Mouse (Mus musculus) layer of hippocampus, postnatal 10 days (tissue): Measurements from ENCODE around the gene Ubac1. TPM values are rescaled to one million over a fixed set of nuclear protein-coding genes. Genes with fewer than 3 reads are reported as not detected.

Source experiments
- DNase-seq, 2 experiments: peaks; one replicate each; pipeline ENCODE4 v3.0.0; 2021; ENCODE audit warnings: low spot score in 2 of 2
- long read RNA-seq: library from polyadenylated mRNA; stranded (forward); transcript quantifications from one replicate; pipeline ENCODE4 v2.0.0, GENCODE M21; 2023
- total RNA-seq, 2 experiments: library from RNA; stranded (reverse); gene quantifications; 2 replicates each; pipeline ENCODE4 v1.2.3; 2021

Ubac1 gene
- total RNA-seq = 10 to 100 TPM; 70.1 to 70.8 TPM
- long read RNA-seq, transcript Ubac1-201 (10 exons, 1,852 nt) = major isoform, 94 of 127 reads
- long read RNA-seq, partial matches to known transcripts = 4 of 127 reads
- long read RNA-seq, other reads (novel, unspliced or antisense) = 29 of 127 reads

DNA sequence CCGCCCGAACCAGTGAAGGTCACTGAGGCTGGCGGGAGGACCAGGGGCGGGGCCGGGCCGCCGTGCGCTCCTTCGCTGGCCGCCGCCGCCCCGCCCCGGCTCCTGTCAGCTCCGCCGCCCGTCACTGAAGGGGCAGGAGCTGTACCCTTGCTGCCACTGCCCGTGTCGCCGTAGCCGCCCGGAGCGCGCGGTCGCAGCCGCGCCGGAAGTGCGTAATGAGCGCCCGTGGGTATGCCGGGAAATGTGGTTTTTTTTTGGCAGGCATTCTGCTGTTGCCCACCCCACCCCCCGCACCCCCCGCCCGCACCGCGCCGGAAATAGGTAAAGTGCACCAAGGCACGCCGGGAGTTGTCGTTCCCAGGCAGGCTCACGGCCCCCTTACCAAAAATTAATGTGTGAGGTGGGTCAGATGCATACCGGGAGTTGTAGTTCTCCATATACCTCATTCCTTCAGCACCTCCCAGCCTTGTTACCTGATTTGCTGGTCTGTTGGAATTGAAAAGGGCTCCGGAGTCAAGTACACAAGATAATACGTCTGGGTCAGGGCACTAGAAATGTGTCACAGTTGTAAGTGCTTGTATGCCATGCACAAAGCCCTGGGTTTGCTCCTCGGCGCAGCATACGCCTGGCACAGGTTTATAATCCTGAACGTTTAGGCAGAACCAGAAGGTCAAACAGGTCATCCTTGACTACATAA lies at the start of gene Ubac1:
Gene Ubac1 (minus strand): TSS at position 187 of the 697 bp plus-strand sequence.
- peak; percentile 85 to 88 for DNase-seq

DNA sequence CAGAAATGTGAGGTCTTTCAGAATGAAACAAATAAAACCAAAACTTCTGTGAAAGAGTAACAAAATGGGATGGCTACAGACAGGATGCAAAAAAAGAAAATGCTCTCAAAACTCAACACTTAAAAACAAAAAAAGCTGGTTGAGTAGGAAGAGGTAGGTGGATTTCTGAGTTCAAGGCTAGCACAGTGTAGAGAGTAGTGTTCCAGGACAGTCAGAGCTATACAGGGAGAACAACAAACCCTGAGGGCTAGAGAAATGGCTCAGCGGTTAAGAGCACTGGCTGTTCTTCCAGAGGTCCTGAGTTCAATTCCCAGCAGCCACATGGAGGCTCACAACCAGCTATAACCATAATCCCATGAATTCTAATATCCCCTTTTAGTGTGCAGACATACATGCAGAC lies 47.0 kb upstream of the Ubac1 start:
- DNase-seq = no peak

DNA sequence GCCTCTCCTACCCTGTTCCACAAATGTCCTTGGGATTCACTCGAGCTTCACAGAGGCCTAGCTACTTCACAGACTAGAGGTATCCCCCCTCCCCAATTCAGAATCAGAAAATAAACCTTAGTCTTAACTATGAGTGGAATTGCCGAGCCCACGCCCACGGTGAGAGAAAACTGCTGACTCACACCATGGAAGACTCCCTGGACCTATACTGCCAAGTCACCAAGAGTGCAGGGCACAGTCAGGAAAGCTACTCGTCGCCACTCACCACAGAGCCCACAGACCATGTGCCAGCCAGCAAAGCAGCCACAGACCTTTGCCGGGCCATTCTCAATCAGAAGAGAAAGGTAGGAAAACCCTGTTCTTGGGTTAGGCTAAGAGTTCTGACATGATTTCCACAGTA lies 46.6 kb upstream of the Ubac1 start:
- no peak for DNase-seq

DNA sequence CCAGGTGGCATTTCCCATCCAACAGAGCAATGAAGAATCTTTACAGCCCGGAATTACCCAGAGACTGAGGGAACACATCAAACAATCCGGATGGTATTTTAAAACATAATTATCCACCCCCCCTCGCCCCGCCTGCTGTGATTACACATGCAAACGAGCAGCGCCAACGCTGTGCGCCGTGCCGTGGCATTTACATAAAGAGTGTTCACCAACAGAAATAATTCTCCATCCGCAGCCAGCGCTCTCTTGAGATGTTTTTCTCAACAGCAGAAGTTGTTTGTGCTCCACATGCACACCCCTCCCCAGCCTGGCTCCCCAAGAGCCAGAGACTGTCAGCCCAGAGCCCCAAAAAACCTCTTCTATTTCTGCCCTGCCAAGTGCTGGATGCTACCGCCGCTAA lies 45.0 kb upstream of the Ubac1 start:
- DNase-seq = peak in 1 of 2 experiments; percentile 54

DNA sequence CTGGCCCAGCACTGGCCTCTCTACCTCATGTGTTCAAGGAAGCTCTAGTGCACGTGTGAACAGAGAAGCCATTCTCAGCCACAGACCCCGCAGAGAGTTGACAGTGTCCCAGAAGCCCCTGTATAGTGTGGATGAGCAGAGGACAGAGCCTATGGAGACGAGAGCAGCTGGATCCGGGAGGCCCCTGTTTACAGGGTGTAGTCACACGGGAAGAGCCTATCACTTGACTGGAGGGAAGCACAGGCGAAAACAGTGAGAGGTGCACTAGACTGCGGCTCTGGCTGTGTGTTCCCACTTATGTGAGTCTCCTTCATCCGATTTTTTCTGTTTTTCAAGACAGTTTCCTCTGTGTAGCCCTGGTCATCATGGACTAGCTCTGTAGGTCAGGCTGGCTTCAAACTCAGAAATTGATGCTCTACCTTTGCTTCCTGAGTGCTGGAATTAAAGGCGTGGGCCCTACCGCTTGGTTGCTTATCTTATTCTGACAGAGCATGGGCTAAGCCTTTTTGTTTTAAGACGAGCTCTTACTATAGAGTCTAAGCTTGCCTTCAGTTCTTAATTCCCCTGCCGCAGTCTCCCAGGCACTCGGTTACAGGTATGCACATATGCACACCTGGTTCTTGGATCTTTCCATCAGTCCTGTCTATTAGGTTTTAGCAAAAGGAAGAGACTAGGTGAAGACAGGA lies 41.3 kb upstream of the Ubac1 start:
- no peak for DNase-seq

DNA sequence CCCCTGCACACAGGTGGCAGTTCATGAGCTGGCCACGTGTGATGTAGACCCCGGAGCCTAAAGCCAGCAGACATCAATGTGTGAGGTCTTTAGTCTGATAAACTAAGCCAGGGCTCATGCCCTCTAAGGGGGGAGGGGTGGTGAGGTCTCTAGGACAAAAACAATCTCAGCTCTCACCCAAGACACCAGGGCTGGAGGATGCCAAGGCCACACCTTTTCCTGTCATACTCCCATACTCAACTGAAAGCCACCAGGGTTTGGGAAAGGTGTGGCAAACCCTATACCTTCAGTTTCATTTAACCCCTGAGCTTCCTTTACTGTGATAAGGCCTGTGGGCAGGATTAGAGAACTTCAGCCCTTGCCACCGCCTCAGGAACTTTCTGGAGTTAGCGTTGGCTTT lies 40.7 kb upstream of the Ubac1 start:
- DNase-seq = no peak

DNA sequence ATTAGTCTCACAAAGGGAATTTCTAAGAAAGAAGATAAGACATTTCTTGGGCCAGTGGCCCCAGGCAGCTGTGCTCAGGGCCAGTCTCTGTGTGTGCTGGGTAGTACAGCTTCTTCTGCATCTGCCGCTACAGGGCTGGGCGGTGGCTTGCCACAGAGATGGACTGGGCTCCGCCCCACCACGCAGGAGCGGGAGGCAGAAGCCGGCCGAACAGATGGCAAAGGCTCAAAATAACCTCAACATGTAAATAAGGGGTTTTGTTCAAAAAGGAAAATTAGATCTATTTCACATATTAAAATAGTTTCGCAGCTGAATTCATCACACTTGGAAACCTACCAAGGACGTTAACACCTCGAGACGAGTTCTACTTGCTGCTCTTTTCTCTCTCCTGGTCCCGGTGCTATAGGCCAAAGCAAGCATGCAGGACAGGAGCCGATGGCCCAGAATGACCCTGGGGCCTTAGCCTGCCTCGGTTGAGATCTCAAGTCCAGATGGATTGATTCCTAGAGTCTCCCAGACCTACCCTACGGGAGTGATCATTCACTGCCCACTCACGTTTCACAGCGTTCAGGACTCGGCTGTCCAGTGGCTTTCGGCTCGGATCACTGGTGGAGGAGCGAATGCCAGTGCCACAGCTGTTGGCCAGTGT lies 39.6 kb upstream of the Ubac1 start:
- no peak for DNase-seq

DNA sequence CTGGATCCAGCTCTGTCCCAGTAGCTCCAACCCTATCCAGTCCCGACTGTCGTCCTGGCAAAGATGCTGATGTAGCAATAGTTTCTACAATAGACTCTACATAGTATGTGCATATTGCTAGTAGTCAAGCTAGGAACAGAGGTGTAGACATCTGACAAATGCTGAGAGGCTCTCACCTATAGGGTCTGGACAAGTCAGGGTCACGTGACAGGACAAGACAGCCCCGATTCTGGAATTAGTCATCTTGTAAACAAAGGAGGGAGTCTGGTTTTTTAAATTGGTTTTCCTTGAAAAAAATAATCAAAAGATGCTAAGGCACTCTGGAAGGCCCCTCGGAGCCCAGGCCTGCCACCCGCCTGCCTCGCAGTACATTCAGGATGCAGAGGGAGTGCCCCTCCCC lies 35.5 kb upstream of the Ubac1 start:
- DNase-seq = no peak

DNA sequence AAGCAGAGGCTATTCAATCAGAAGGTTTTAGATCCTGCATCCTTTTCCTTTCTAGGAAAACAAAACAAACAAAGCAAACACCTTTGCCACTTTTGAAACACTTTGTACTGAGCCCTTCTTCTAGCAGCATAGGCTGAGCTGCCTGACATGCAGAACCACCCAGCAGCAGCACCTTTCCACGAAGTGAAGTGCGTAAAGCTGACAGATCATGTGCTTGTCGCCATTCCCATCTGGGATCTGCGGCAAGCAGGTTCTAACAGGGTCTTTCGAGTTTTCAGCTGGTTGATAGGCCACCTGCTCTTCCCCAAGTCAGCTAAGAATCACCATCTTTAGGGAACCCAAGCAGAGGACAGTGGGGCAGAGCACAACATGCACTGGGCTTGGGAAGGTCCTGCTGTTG lies 34.7 kb upstream of the Ubac1 start:
- DNase-seq = no peak

DNA sequence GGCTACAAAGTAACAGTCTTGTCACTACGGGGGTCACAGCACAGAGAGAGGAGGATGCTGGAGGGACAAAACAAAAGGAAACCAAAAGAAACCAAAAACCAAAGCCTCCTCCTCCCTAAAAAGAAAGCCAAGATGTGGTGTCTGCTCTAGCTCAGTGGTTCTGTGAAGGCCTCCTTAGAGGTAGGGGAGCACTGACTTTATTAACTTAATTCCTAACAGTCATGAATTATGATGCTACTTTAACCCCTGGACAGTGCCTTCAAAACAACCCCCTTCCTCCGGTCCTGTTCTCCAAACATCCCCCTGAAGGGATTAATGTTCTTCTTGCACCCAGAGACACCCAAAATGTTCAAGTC lies 34.2 kb upstream of the Ubac1 start:
- no peak for DNase-seq

DNA sequence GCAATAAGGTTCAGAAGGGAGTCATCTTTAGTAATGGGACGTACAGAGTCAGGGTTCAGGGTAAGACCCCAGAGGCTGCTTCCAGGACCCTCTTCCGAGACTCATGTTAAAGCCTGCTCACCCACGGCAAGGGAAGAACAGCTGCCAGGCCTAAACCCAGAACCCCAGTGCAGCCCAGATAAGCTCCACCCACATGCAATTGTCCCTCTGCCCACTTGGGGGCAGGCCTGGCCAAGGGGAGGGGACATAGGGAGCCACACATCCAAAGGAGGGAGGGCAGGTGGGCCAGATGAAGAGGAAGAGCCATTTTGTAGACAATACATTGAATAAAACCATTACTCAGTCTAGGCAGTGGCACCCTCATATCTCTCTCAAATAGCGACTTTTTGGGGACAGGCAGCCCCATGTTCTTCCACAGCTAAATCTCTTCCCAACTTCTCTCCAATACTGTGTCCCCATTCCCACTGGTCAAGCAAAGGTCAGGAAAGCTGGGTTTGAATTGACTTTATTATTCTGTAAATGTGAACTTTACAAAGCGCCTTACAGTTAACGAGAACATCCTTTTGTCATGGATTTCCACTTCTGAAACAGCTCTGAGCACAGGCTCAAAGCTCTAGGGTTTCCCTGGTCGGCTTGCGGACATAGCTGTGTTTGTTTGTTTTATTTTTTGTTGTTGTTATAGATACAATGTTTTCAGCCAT lies 33.6 kb upstream of the Ubac1 start:
- DNase-seq = peak; percentile 72 to 76

DNA sequence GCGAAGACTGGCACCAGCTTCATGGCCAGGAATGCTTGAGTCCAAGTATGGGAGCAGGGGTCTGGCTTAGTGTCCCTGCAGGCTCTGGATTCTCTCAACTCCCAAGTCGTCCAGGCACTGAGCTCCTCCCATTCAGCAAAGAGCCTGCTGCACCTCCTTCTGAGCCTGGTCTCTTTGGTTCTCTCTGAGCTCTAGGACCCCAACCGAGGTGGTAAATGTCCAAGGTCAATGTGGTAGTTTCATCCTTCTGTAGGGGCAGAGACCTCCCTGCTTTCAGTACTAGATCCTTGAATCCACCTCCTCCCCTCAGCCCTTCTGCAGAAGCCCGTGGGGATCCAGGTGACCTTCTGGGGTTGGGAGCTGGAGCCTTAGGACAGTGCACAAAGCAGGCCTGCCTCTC lies 31.3 kb upstream of the Ubac1 start:
- no peak for DNase-seq

DNA sequence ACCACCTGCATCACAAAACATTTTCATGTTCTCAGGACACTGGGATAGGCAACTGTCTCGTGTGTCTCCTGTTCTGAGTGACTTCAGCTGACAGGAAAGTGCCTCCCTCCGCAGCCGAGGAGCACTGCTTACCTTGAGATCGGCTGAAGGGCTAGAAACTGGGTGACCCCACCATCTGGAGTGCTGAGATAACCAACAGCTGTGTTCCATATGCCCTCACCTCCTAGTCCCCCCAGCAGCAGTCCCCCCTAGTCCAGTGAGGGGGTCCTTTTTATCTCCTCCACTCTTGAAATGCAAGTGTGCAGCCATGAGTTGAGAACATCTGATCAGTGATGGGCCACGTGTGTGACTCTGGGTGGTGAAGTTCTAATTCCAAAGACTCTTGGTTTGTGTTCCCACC lies 27.3 kb upstream of the Ubac1 start:
- no peak for DNase-seq

DNA sequence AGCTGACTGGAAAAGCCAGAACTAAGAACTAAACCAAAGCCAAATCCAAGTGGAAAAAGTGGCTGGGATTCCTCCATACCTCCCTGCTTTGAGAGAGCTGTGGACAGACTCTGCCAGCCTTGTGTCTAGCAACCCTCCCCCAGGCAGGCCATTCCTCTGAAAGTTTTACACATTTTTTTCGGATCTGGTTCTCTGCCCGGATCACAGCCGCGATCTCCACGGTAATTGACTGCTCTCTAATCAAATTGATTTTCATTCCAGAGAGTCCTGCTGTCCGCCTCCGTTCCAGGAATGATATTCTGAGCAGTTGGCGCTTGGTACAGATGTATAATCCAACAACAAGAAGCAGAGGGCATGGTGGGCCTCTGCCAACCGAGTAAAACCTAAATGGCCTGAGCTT lies 22.7 kb upstream of the Ubac1 start:
- peak; percentile 47 to 58 for DNase-seq

DNA sequence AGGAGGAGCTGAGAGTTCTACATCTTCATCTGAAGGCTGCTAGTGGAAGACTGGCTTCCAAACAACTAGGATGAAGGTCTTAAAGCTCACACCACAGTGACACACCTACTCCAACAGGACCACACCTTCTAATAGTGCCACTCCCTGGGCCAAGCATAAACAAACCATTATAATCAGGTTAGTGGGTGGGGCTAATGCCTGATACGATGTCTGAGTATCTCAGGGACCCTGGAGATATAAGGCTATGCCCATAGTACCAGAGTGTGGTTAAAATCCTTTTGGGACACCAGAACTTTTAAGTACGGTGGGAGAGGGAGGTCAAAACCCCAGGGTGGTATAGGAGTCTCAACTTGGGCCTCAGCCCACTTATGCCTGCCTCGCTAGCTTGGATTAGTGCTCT lies 21.1 kb upstream of the Ubac1 start:
- no peak for DNase-seq

DNA sequence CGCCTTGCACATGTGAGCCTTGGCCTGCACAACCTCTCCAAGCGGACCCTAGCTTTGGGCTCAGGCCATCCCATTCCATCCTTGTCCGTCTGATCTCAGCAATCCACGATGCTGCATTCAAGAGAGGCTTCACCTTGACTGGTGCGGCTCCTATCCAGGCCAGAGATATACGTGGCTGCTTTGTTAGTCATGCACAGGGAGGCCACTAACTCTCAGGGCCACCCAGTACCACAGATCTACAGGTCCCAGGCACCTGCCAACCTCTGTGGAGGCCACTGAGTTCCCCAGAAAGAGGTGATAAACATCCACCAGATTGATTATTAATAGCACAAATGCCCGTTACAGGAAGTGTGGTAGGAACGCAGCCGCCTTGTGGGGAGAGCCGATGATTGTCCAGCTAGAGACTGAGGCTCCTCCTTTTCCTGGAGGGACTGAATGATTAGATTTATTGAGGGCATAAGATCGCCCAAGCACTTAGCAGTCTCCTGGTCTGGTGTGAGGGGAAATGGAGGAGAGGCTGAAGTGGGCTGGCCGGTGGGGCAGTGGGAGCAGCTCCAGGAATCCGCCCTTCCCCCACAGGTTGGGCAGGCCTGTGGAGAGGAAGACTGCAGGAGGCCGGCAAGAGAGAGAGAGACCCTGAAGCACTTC lies 19.7 kb upstream of the Ubac1 start:
- no peak for DNase-seq

DNA sequence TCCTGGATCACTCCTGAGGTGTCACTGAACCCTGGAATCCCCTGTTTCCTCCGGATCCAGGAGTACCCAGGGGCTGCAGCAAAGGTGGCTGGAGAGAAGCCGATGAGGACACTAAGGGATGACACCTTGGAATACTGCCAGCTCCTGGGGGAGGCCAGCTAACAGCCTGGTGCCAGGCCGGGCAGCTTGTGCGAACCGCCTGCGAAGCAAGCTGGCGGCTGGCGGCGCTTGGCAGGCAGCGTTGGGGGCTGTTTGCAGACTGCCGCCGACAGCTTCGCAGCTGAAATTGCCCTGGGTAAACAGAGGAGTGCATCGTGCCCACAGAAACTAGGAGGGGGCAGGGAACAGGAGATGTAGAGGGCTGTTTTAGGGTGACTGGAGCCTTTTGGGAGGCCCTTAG lies 18.4 kb upstream of the Ubac1 start:
- peak; percentile 80 to 82 for DNase-seq

DNA sequence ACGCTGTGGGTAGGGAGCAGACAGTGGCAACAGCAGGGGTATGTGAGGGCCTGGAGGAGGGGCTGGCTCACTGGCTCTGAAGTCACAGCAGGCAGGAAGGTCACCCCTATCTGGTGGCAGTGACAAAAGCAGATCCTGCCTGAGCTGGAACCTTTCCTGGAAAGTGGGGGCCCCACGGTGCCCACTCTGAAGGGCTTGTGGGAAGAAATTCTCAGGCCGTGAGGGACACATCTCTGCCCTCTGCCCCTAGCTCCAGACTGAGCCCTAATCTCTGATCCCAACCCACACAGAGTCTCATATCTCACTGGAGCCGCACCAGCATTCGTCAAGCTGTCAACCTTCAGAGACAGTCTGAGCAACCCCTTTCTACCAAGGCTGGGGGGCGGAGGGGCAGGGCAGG lies 15.8 kb upstream of the Ubac1 start:
- DNase-seq = no peak

DNA sequence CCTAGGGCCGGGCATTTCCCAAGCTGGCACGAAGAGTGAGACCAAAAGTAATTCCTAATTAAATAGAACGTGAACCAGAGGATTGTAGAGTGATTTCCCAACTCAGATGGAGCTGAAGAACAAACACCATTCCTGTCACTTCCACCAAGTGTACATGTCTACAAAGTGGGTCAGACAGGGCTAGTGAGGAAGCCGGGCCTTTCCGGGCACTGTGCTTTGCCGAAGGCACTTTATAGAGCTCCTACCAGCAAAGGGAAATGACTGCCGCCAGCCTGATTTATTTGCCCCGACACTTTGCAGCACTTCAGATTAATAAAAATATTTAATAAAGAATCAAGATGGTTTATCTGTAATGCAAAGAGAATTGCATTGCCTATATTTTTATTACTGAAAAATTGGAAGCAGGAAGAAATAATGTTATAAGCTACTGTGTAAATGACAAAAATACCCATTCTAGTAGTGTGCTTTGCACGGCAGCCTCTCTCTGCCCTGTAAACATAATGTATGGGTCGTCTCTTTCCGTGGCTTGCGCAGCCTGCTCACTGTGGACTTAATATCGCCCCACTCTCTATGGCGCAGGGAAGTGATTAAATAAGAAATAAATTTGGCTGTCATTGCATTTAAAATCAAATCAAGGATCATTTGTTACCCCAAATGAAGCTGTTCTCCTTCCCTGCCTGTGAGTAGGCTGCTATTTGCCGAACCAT lies 12.9 kb upstream of the Ubac1 start:
- DNase-seq = no peak

DNA sequence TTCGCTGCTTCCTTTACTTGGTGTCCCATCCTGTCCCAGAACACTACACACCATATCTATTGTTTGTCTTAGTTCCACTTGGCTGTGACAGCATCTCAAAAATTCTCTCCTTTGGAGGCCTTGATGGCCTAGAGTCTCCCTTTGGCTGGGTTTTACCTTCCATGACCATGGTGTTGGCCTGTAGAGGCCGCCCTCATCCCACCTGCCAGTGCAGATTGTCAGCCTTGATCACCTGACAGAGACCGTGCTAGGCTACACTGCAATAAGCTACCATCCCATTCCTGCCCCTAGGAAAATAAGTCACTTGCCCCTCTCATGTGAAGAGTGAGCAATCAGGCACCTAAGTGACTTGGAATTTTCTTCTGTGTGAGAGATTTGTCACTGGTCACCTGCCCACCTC lies 8.7 kb upstream of the Ubac1 start:
- no peak for DNase-seq
